Mouse (Mus musculus): ENCODE data around the gene Ror2.

DNA sequence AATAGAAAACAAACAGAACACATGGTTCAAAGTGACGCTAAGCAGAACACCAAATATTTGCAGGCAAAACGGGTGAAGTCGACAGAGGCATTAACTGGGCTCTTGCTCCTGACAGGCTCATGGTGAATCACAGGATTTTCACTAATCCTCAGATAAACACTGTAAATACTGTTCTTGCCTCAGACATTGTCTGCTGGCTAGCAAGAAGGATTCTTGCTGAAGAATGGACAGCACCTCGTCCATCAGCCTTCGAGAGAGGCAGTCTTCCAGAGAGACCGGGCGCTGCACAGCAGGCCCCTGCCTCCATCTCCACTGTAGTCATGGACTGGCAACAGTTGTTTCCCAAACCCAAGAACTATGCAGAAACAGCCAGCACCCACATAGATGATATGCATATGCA lies 110.9 kb downstream of the Ror2 start:
- TF ChIP-seq CTCF (IDR thresholded peaks at IDR 0.05; ENCODE audit: low read depth, low read length) = no peak
- no peak for TF ChIP-seq POLR2A (IDR thresholded peaks at IDR 0.05; ENCODE audit: extremely low read depth, insufficient read depth, low read length)

All from liver, adult 2 months (tissue).